Mouse (Mus musculus): ENCODE data around the gene Wnk4.
"Not testable (repeated sequence)": the region's sequence is repeated elsewhere in the genome, so short reads cannot be mapped to it uniquely, and the experiment has no call there.

Wnk4 gene

GRCm38 (mm10) chr11:101316501-101316917 lies 56.1 kb downstream of the Wnk4 start:
- no peak for DNase-seq (ENCODE audit: low spot score in 2 of 2)

- peak; percentile 31 to 68 for DNase-seq (ENCODE audit: low spot score in 2 of 2)
These were observed 63.2 kb downstream of the Wnk4 start for GRCm38 (mm10) chr11:101323609-101324008.

- DNase-seq (ENCODE audit: low spot score in 2 of 2), result no peak
These were observed 64.4 kb downstream of the Wnk4 start, which contains the start of gene Aoc2 for GRCm38 (mm10) chr11:101324763-101325162. Gene Aoc2 (plus strand): TSS chr11:101325063.

GRCm38 (mm10) chr11:101325201-101325600 lies 64.8 kb downstream of the Wnk4 start:
- DNase-seq (ENCODE audit: low spot score in 2 of 2), result not testable (repeated sequence)

GRCm38 (mm10) chr11:101326147-101326546 lies 65.8 kb downstream of the Wnk4 start:
- no peak for DNase-seq (ENCODE audit: low spot score in 2 of 2)
